Mouse (Mus musculus) frontal cortex, postnatal 14 days (tissue): ENCODE measurements around the gene Pitpnc1.

Experiments used
- DNase-seq, 2 experiments: peaks; one replicate each; pipeline ENCODE4 v3.0.0; 2022; ENCODE audit warnings: low spot score in 2 of 2

Pitpnc1 gene

DNA sequence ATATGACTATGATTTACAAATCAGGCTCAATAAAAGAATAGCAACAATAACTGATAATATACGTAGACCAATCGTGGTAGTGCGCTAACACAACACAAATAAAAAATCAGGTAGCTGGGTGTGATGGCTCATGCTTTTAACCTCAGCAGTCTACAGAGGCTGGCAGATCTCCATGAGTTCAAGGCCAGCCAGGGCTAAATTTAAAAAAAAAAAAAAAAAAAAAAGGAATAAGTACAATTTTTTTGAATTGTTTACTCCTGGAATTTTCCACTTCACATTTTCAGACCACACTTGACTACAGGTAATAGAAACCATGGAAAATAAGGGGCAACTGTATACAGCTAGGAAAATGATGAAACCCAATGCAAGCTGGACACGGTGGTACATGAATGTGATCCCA lies 97.3 kb downstream of the Pitpnc1 start:
- DNase-seq, result no peak

- DNase-seq, result peak in 1 of 2 experiments; percentile 30
These were observed 97.8 kb downstream of the Pitpnc1 start for GRCm38 (mm10) chr11:107372688-107373087.

DNA sequence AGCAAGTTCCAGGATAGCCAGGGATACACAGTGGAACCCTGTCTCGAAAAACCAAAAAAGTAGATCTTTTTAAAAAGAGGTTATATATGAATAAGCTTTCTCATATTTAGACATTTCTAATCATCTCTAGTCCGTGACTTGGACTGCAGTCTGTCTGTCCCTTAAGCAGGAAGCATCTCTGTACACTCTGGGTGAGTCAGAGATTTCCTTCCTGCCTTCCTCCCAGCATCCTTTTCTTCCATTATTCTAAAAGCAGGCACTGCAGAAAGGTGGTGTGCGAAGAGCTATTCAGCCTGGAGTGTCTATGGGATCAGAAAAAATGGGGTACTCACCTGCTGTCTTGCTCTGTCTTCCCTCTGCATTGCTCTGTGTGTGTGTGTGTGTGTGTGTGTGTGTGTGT lies 100.0 kb downstream of the Pitpnc1 start:
- DNase-seq, result no peak

- no peak for DNase-seq
These were observed 100.8 kb downstream of the Pitpnc1 start for GRCm38 (mm10) chr11:107369661-107370060.

GRCm38 (mm10) chr11:107365938-107366712 lies 104.4 kb downstream of the Pitpnc1 start:
- no peak for DNase-seq

DNA sequence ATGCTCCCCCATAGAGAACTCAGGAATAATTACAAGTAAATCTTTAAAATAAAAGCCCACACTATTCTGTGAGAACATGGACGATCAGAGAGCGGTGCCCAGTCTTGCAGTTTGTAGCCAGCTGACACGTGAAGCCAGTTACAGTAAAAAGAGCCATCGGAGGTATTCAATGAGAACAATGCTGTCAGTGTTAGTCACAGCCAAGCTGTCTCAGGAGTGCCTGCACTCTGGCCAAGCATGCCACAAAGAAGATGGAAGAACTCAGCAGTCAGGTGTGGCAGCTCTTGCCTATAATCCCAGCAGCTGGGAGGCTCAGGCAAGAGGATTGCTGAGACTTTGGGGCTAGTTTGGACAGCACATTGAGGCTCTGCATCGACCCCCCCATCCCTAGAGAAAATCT lies 111.8 kb downstream of the Pitpnc1 start:
- no peak for DNase-seq

GRCm38 (mm10) chr11:107356224-107356623 lies 114.3 kb downstream of the Pitpnc1 start:
- DNase-seq, result no peak

- no peak for DNase-seq
These were observed 115.0 kb downstream of the Pitpnc1 start for GRCm38 (mm10) chr11:107355526-107355925.

DNA sequence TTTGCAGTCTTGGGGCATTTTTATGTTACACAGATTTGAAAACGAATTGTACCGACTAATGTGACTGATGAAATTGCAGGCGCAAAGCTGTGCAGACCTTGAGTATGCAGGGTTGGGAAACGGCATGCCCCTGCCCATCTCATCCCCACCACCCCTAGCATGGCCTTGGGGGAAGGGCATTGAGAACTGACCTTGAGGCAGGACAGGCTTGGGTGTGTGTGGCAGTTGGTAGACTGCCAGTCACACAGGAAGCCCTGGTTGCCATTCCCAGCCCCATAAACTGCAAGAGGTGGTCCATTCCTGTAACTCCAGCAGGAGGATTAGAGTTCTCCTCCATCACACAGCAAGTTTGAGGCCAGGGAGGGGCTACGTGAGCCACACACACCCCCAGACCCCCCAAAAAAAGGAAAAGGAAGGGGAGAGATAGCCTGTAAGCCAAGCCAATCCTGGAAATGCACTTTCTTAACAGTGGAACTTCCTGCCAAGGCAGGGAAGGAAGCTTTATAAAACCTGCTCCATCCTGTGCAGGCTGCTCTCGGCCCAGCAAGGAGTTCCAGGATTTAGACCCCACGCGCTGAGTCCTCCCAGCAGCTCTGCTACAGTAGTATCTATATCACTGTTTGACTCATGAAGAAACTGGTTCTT lies 115.9 kb downstream of the Pitpnc1 start:
- no peak for DNase-seq

DNA sequence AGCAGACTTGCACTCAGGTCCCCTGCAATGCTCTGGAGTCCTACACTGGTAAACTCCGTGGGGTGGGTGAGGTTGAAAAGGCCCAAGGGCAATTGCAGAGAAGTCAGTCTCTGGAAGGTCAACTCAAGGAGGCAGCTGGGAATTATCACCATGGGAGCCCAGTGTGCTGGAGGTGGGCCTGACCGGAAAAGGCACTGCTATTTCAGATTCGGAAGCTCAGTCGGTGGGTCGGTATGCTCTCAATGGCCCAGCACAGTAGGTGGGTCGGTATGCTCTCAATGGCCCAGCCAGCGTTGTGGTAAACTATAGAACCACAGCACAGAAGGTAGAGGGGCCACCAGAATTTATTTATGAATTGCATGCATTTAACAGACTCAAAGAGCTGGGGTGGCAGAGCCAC lies 117.9 kb downstream of the Pitpnc1 start:
- no peak for DNase-seq

- DNase-seq, result no peak
These were observed 120.7 kb downstream of the Pitpnc1 start for GRCm38 (mm10) chr11:107349756-107350155.

- DNase-seq, result no peak
These were observed 127.5 kb downstream of the Pitpnc1 start for GRCm38 (mm10) chr11:107343031-107343430.

DNA sequence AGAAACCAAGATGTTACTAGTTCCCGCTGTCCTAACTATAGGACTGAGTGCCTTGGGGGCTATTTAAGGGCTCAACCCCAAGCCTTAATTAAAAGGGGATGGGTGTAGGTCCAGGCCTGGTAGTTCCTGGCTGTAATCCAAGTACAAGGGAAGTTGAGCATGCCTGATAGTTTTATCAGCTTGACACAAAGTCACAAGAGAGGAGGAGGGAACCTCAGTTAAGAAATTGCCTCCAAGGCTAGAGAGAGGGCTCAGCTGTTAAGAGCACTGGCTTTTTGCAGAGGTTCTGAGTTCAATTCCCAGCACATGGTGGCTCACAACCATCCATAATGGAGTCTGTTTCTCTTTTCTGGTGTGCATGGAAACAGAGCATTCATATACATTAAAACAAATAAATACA lies 128.1 kb downstream of the Pitpnc1 start:
- no peak for DNase-seq

DNA sequence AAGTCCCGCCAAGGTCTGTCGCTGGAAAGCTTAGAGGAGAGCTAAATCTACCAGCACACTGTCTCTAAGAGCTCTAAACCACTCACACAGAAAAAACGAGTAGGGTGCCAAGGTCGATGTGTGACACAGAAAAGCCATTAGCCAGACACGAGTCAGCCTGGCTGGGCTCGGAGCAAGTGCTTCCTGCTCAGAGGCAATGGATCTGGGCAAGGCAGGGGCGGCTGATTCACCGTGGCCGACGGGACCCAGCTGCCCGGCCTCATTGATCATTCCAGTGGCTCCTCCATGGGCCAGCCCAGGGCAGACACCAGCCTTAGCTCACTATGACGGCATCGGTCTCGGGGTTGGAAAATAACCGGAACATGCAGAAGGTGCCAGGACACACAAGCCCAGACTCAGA lies 129.2 kb downstream of the Pitpnc1 start:
- DNase-seq, result no peak

- no peak for DNase-seq
These were observed 129.7 kb downstream of the Pitpnc1 start for GRCm38 (mm10) chr11:107340793-107341192.

DNA sequence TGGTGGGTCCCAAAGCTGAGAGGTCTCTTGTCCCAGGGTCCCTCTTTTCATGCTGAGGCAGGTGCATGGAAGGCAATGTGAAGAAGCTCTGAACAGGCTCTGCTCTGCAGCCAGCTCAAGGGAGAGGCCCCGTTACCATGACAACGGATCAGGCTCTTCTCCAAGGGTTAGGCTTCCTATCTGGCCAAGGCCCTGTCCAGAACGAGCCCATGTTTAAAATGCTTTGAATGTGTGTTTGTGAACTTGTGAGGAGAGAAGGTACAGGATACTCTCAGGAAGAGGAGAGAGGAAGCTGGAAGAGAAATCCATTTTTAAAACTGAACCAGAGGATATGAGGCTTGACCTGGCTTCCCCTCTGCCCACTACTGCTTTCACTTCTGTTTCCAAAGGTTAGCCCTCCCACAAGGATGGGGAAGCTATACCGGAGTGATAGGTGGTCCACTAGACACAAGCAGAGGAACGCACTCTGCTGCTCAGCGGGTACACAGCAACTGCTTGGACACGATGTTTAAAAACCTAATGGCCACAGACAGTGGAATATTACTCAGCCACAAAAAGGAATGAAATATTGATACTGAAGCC lies 131.2 kb downstream of the Pitpnc1 start:
- no peak for DNase-seq

- no peak for DNase-seq
These were observed 132.9 kb downstream of the Pitpnc1 start for GRCm38 (mm10) chr11:107337391-107338148.

DNA sequence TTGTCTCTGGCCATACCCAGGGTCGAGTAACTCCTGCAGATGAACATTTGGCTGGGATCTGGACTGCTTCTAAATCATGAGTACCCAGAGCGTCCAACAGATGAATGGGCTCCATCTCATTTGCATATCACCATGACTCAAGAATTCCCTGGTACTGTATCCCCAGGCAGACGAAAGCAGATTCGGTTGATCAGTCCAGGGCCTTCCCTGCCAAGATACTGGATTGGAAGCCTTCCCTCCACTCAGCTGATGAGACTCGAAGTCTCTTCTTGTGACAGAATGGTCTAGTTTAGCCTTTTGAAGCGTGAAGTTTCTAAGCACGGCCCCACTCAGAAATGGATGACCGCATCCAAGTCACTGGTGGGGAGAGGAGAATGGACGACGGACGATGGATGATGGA lies 134.7 kb downstream of the Pitpnc1 start:
- DNase-seq, result no peak

- no peak for DNase-seq
These were observed 135.5 kb downstream of the Pitpnc1 start for GRCm38 (mm10) chr11:107334849-107335484.

DNA sequence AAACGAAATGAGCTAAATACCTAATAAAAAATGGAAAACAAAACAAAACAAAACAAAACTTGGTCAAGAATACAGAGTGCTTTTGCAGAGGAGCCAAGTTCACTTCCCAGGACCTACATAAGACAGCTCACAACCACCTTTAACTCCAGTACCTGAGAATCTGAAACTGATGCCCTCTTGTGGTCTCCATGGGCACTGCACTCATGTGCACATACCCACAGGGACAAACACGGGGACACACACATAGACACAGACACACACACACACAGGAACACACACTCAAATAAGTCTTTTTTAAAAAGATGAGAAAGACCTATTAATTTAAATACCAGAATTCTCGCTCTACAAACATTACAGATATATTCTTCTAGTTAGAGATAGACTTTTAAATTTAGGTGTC lies 137.6 kb downstream of the Pitpnc1 start:
- DNase-seq, result no peak

GRCm38 (mm10) chr11:107332332-107332731 lies 138.2 kb downstream of the Pitpnc1 start:
- no peak for DNase-seq

GRCm38 (mm10) chr11:107331425-107331824 lies 139.1 kb downstream of the Pitpnc1 start:
- DNase-seq, result no peak
